In genomic region chr11:52622861-52623260, GRCm38 (mm10) we compare ENCODE assay signal across 22 mouse cellular contexts.
DNase-seq lines count a peak whose midpoint lies in the region; ATAC-seq lines count a peak whose summit lies in the region.
"Had no signal": no experiment of that assay in that cellular context is flagged by ENCODE, and none has a peak within 500 bp of the region (broad histone marks: within the 10 kb centered on the region; RNA-seq: fewer than 3 reads in every experiment).

No protein-coding gene starts in this region.

- peaks cover 12% of the 10 kb centered on the region for H3K4me1 ChIP-seq in hindbrain, embryonic 15.5 days (replicated peaks)
- H3K4me1 ChIP-seq in hindbrain, embryonic 11.5 days (replicated peaks; ENCODE audit: control insufficient read depth, insufficient read depth, low read length) = peaks cover 4% of the 10 kb centered on the region; the same call in 1 of the 2 replicates
- H3K4me1 ChIP-seq in lung, embryonic 16.5 days (replicated peaks; ENCODE audit: control insufficient read depth, insufficient read depth, low read length) = peaks cover 5% of the 10 kb centered on the region; the same call in 1 of the 2 replicates
- H3K4me1 ChIP-seq: heart, embryonic 13.5 days had no signal

- H3K27me3 ChIP-seq in hindbrain, embryonic 15.5 days = no peaks in the 10 kb centered on the region
- no peaks in the 10 kb centered on the region for H3K27me3 ChIP-seq in hindbrain, embryonic 11.5 days (ENCODE audit: control insufficient read depth, insufficient read depth, low read length)
- no peaks in the 10 kb centered on the region for H3K27me3 ChIP-seq in lung, embryonic 16.5 days (ENCODE audit: control insufficient read depth, insufficient read depth, low read depth, low read length)
- H3K27me3 ChIP-seq: embryonic facial prominence, embryonic 13.5 days; forebrain, embryonic 13.5 days; heart, embryonic 13.5 days; hindbrain, embryonic 12.5 days had no signal

- no peak overlapping the region for H3K4me3 ChIP-seq in hindbrain, embryonic 15.5 days
- H3K4me3 ChIP-seq in hindbrain, embryonic 11.5 days (ENCODE audit: low read depth, low read length) = no peak overlapping the region
- H3K4me3 ChIP-seq in lung, embryonic 16.5 days (ENCODE audit: low read length) = no peak overlapping the region
- H3K4me3 ChIP-seq: embryonic facial prominence, embryonic 13.5 days; forebrain, embryonic 13.5 days; heart, embryonic 13.5 days; hindbrain, embryonic 12.5 days had no signal

- 0 out of 2 replicates have a peak overlapping the region, but pooled peaks have one; percentile 12 for H3K27ac ChIP-seq in hindbrain, embryonic 15.5 days (replicated peaks)
- no peak overlapping the region for H3K27ac ChIP-seq in hindbrain, embryonic 11.5 days (ENCODE audit: low read depth, low read length)
- H3K27ac ChIP-seq in lung, embryonic 16.5 days (ENCODE audit: low read length) = peak overlapping the region; percentile 34
- H3K27ac ChIP-seq: embryonic facial prominence, embryonic 13.5 days; forebrain, embryonic 13.5 days; heart, embryonic 13.5 days; hindbrain, embryonic 12.5 days; hindbrain, postnatal 0 days had no signal

- DNase-seq in hindbrain, embryonic 11.5 days (ENCODE audit: low spot score) = no peak
- DNase-seq in lung, postnatal 25 days (ENCODE audit: low spot score) = peak; percentile 51
- no peak for DNase-seq in layer of hippocampus, adult 11-12 months (ENCODE audit: low spot score)
- no peak for DNase-seq in cerebellum, adult 8-10 months
- DNase-seq: adrenal gland, postnatal 10 days; B cell, adult 2 months; cerebellum, adult 11 months; cerebellum, adult 9-10 months; cerebellum, postnatal 25 days; forebrain, postnatal 0 days; gastrocnemius, postnatal 14 days; heart, postnatal 36 days had no signal

- no peak for ATAC-seq in hindbrain, embryonic 15.5 days (ENCODE audit: low FRiP score, low read depth)
- ATAC-seq in hindbrain, embryonic 11.5 days (ENCODE audit: low FRiP score) = no peak
- ATAC-seq in lung, embryonic 16.5 days (ENCODE audit: low read depth) = peak; percentile 69
- no peak for ATAC-seq in granulocyte monocyte progenitor cell, adult 5-6 weeks (replicated peaks; ENCODE audit: poor library complexity, severe bottlenecking)
- ATAC-seq: CD4-positive, CD25-positive, alpha-beta regulatory T cell, adult 4 months; forebrain, embryonic 13.5 days; hindbrain, postnatal 0 days had no signal

- no peak overlapping the region for H3K9ac ChIP-seq in hindbrain, embryonic 15.5 days
- H3K9ac ChIP-seq in hindbrain, embryonic 11.5 days (ENCODE audit: low read depth, low read length) = no peak overlapping the region
- H3K9ac ChIP-seq in lung, embryonic 16.5 days (ENCODE audit: low read length) = no peak overlapping the region
- H3K9ac ChIP-seq: embryonic facial prominence, embryonic 13.5 days; forebrain, embryonic 13.5 days; forebrain, postnatal 0 days; heart, embryonic 13.5 days; hindbrain, embryonic 12.5 days had no signal

- H3K36me3 ChIP-seq in hindbrain, embryonic 15.5 days = no peaks in the 10 kb centered on the region
- H3K36me3 ChIP-seq in hindbrain, embryonic 11.5 days (ENCODE audit: control insufficient read depth, insufficient read depth, low read length) = no peaks in the 10 kb centered on the region
- H3K36me3 ChIP-seq in lung, embryonic 16.5 days (ENCODE audit: control insufficient read depth, insufficient read depth, low read length) = no peaks in the 10 kb centered on the region
- H3K36me3 ChIP-seq: embryonic facial prominence, embryonic 13.5 days; G1E; heart, embryonic 13.5 days; hindbrain, embryonic 12.5 days had no signal

- 63% methylated on average over 4 of the region's 4 CpGs for WGBS in hindbrain, embryonic 15.5 days
- WGBS in hindbrain, embryonic 11.5 days = 76% methylated on average over 4 of the region's 4 CpGs
- 43% methylated on average over 4 of the region's 4 CpGs for WGBS in lung, embryonic 16.5 days

- H3K4me2 ChIP-seq in hindbrain, embryonic 15.5 days = no peak overlapping the region
- H3K4me2 ChIP-seq in hindbrain, embryonic 11.5 days (replicated peaks; ENCODE audit: low read depth, low read length) = no peak overlapping the region
- no peak overlapping the region for H3K4me2 ChIP-seq in lung, embryonic 16.5 days (ENCODE audit: low read depth, low read length)
- H3K4me2 ChIP-seq: embryonic facial prominence, embryonic 13.5 days; forebrain, embryonic 13.5 days; heart, embryonic 13.5 days; hindbrain, embryonic 12.5 days had no signal

- no peaks in the 10 kb centered on the region for H3K9me3 ChIP-seq in hindbrain, embryonic 15.5 days
- no peaks in the 10 kb centered on the region for H3K9me3 ChIP-seq in hindbrain, embryonic 11.5 days (ENCODE audit: control insufficient read depth, low read length)
- H3K9me3 ChIP-seq in lung, embryonic 16.5 days (ENCODE audit: control insufficient read depth, low read length) = no peaks in the 10 kb centered on the region
- H3K9me3 ChIP-seq: embryonic facial prominence, embryonic 13.5 days; forebrain, embryonic 13.5 days; G1E; heart, embryonic 13.5 days; hindbrain, embryonic 12.5 days had no signal
